Mouse (Mus musculus) central nervous system, embryonic 11.5 days (tissue): ENCODE results near the gene Cfap43. TPM values are rescaled to one million over a fixed set of nuclear protein-coding genes. Genes with fewer than 3 reads are reported as not detected.

Source experiments
- polyA plus RNA-seq: library from polyadenylated mRNA; depleted of rRNA; stranded (reverse); fragments of >200 nt; gene quantifications from 2 replicates; pipeline ENCODE4 v1.2.3, GENCODE M21; 2012; rRNA removed

Cfap43 gene
- 0.31 and 0.64 TPM in 2 replicates for polyA plus RNA-seq

DNA sequence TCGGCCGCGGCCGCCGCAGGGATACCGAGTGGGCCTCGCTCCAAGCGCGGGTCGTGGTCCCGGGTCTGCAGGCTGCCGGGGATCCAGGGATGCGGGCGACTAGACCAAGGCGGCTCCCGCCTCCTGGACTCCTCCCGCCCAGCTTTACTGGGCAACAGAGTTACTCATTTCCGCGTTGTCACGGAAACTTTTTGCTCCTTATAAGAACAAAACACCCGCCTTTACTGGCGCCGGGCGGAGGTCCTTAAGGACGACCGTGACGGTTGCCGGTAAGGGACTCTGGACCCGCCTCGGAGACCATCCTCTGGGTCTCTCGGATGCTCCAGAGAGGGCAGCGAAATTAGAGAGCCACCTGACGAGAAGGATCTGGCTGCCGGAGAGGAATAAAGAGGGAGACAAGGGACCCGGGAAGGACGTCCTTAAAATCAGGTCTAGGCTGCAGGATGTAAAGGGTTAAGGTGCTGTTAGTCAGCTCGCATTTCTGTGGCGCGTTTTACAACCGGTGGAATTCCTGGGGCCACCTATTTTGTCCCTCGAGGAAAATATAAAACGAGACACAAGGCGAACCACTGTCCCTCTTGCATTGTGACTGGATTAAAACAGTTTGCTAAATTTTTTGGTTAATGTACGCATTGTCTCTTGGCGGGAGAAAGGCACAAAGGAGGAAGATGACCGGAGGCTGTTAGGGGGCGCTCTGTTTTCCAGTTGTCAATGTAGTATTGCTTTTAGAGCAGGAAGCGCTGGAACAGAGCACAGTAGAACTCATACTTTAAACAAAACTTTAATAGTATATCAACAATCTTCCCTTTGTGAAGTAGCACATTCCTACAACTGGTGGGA lies at the start of gene Cfap43, which contains the start of gene Itprip:
Gene Cfap43 (minus strand): TSS at position 162 of the 840 bp plus-strand sequence.
Gene Itprip (minus strand): TSS at position 174 of the 840 bp plus-strand sequence.

DNA sequence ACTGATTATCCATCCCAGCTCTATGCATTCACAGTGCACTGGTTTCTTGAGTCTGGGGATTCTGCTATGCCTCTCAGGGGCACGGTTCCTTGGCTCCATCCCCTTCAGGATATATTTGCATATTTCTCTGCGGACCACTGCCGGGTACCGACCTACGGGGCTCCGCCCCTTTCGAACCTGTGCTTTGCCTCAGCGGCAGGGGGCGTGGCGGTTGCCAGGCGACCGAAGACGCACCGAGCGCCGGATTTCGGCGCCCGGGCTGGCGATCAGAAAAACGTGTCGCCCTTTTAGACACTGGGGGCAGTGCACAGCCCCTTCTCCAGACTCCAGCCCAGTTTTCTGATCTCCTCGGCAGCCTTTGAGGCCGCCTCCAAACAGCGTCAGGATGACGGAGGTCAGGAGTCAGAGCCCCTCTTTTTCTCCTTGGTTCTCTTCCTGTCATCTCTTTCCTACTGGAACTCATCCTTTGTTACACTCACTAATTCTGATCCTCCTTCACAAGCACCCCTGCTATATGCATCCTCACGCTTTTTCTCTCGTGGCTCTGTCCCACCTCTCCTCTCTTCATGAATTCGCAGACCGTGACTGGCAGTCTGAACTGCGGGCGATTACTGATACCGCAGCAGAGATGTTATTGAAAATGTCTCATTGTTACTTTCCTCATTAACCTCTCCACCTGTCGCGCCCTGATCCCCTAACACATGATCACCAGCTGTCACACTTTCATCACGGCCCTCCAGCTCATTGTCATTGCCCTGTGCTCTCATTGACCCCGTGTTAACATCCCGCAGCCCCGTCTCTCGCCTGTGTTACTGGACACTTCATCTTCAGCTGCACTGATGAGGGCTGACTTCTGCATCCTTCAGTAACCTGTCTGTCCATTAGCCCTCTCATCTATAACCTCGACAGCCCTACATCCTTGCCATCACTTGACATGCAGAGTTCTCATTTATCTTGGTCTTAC lies 18.6 kb upstream of the Cfap43 start, which contains the start of gene Cfap58:
Gene Cfap58 (plus strand): TSS at position 233 of the 964 bp plus-strand sequence.

DNA sequence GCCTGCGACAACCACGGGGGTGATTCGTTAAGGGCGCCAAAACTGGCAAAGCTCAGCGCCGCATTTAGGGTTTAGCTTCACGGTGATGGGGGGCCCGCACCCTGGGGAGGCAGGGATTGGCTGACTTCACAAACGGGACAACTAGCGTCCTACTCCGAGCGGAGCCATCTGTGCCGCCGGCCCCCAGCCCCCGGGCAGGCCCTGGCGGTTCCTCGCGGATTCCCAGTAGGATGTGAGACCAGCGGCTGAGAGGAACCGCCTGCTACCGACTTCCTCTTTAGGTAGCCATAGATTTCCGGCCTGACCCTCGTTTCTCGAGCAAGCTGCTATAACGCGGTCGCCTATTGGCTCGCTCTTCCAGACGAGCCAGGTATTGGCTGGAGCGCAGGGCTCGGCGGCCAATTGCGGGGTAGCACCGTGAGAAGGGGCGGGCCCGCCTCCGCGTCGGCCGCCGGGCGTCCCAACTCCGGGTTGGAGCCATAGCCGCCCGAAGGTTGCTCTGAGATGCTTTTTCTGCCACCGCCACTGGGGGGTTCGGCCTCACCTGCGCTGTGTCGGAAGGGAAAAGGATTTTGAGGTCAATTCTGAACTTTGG lies 53.6 kb downstream of the Cfap43 start, which contains the start of gene Gsto2:
Gene Gsto2 (plus strand): TSS at position 182 of the 595 bp plus-strand sequence.

DNA sequence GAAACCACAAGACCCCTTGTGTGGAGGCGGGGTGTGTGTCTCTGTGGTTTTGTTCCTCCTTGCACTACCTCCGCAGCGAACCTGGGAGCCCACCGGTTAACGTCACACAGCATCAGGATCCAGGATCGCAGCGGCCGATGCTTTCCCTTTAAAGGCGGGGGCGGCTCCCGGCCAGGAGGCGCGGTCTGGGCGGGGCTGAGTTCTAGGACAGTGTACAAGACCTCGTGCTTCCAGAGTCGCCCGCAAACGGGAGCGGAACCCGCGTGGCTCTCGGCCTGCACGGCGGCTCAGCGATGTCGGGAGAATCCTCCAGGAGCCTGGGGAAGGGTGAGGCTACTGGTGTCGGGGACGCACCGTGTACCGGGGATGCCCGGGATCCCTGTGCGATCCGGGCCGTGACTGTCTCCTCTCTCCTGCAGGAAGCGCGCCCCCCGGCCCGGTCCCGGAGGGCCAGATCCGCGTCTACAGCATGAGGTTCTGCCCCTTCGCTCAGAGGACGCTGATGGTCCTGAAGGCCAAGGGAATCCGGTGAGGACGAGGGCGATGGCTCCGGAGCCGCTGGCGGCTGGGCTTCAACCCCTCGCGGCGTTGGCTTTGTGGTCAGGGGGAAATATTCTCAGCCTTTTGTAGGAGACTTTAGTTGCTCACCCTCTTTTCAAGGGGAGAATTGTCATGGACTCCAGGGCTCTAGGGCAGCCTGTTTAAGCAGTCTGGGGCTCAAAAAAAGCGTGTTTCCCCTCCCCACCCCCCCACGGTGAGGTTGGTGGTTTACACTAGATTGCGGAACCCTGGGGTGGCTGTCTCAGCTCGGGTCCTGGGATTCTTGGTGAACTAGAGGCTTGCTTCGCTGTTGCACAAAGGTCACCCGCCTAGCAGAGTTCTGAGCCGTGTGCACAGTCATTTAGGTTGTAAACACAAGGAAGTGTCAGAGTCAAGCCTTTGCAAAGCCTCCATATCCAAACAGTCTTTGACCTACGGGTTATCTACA lies 64.0 kb downstream of the Cfap43 start, which contains the start of gene Gsto1:
Gene Gsto1 (plus strand): TSS at position 175 of the 988 bp plus-strand sequence.

DNA sequence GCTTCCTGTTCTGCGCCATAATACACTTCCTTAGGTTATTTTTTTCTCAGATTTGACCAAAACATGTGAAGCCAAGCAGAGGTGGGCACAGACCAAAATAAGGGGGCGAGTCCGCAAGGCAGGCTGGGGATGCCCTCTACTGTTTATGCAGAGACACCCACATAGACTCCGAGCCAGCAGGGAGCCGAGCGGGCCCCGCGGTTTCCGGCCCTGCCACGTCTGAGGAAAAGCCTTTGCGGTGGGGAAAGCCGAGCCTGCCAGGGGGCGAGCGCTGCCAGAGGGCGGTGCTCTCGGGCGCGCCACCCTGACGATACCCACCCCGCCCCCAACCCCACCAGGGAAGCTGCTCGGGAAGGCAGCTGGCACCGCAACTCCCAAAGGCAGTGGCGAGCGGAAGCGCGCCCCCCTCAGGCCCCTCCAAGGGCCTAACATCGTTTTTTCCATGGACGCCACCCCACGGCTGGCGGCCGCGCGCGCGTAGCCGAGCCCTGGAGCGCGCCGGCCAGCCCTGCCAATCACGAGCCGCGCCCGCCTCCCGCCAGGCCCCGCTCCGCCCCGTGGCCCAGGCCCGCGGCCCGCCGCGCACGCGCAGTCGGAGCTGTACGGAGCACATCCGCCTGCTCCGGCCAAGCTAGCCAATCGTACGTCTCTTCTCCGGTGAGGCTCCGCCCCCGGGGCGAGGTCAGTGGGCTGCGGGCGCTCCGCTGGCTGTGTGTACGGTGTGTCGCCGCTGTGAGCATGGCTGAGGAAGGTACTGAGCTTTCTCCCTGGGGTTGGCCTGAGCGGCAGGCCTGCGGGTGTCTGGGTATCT lies 187.8 kb downstream of the Cfap43 start, which contains the start of gene Sfr1:
Gene Sfr1 (plus strand): TSS at position 612 of the 811 bp plus-strand sequence.

DNA sequence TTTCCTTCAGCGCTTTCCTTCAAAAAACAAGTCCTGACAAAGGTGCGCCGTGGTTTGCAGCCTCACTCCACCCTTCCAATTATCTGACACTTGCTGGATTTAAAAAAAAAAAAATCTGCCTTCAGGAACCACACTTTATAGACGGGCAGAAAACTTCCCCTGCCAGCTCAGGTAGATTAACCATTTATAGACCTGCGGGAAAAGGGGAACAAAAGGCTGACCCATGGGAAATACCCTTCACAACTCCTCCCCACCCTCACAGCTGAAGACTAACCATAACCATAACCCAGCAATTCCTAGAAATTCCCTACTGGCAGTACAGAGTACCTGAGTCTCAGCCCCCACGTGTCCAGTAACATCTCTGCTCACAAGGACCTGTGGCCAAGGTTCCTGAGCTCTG lies 227.1 kb downstream of the Cfap43 start, which contains the start of gene Col17a1:
Gene Col17a1 (minus strand): TSS at position 101 of the 400 bp plus-strand sequence.

Other genes with a start within 250 kb of the Cfap43 start
- 0.55 and 1.4 TPM in 2 replicates for gene Col17a1, start 227.2 kb downstream of the Cfap43 start, polyA plus RNA-seq
- 133 and 161 TPM in 2 replicates for gene Sfr1, start 187.6 kb downstream of the Cfap43 start, polyA plus RNA-seq
- 40.7 and 67.5 TPM in 2 replicates for gene Gsto1, start 64.3 kb downstream of the Cfap43 start, polyA plus RNA-seq
- gene Gsto2, start 53.8 kb downstream of the Cfap43 start, polyA plus RNA-seq, result 0.92 and 1.1 TPM in 2 replicates
- 10.5 and 11.2 TPM in 2 replicates for gene Itprip, start within 50 bp of the Cfap43 start, polyA plus RNA-seq
- gene Cfap58, start 18.4 kb upstream of the Cfap43 start, polyA plus RNA-seq, result 0.11 and 0.25 TPM in 2 replicates